Mouse (Mus musculus) thymus, adult 2 months (tissue): ENCODE measurements around the gene Gtf2f2.

Experiments used
- CTCF ChIP-seq: fragments of 200-500 bp; IDR thresholded peaks from 2 replicates; pipeline ENCODE4 v1.5.1; 2012; ENCODE audit warnings: mild to moderate bottlenecking, control low read depth, low read length, moderate library complexity, borderline replicate concordance; ENCODE audit not compliant: control insufficient read depth, poor library complexity, insufficient read depth; ENCODE audit errors: extremely low read depth
- POLR2A ChIP-seq: fragments of 200-500 bp; IDR thresholded peaks from 2 replicates; pipeline ENCODE4 v1.6.1; 2012; ENCODE audit warnings: mild to moderate bottlenecking, low read length, control low read depth, moderate library complexity; ENCODE audit not compliant: control insufficient read depth, poor library complexity, insufficient read depth; ENCODE audit errors: extremely low read depth

DNA sequence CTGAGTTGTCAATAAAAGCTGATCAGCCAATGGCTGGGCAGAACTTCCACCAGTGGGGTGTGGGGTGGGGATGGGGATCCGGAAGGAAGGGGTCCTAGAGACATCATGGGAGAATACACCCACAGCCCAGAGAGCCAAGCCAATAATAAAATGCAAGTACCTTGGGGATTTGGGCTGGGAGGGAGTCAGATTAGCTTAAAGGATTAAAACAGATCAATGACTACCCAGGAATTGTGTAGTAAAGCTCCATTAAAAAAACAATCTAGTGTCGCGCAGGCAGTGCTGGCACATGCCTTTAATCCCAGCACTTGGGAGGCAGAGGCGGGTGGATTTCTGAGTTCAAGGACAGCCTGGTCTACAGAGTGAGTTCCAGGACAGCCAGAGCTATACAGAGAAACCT, 5.7 kb downstream of the Gtf2f2 start:
- TF ChIP-seq CTCF (no peak), POLR2A (no peak)
